In genomic region chr9:61325931-61326351, GRCm38 (mm10) we compare ENCODE assay signal across 11 mouse cellular contexts. TPM values are rescaled to one million over a fixed set of nuclear protein-coding genes. Genes with fewer than 3 reads are reported as not detected.
A peak's percentile ranks its signal among the peaks of the same experiment; 100 is the strongest.
DNase-seq lines count a peak whose midpoint lies in the region; TF ChIP-seq lines count a peak whose summit lies in the region.
"Had no signal": no experiment of that assay in that cellular context is flagged by ENCODE, and none has a peak within 500 bp of the region (broad histone marks: within the 10 kb centered on the region; RNA-seq: fewer than 3 reads in every experiment).

No protein-coding gene starts in this region.

- no peak overlapping the region for H3K4me3 ChIP-seq in gastrocnemius, adult 2 months
- H3K4me3 ChIP-seq: limb, embryonic 12.5 days; lung, embryonic 15.5 days had no signal

- intact Hi-C loops in gastrocnemius, adult 2 months (cut with DNase I) = no loop called here

- H3K27ac ChIP-seq in gastrocnemius, adult 2 months = no peak overlapping the region
- H3K27ac ChIP-seq: limb, embryonic 12.5 days; lung, embryonic 15.5 days had no signal

- no peak for TF ChIP-seq CTCF in gastrocnemius, adult 2 months (IDR thresholded peaks at IDR 0.05)

- peak; percentile 46 for DNase-seq in heart, postnatal 4 days
- no peak for DNase-seq in heart, adult 9 months (ENCODE audit: low spot score in 2 of 2)
- peak; percentile 36 for DNase-seq in ovary, postnatal 36 days (ENCODE audit: low spot score)
- no peak for DNase-seq in ovary, postnatal 14 days (ENCODE audit: low spot score)
- peak; percentile 73 for DNase-seq in adrenal gland, postnatal 25 days
- DNase-seq in retina, embryonic 14.5 days (ENCODE audit: low spot score) = peak; percentile 78
- no peak for DNase-seq in cerebellum, postnatal 14 days
- no peak for DNase-seq in gastrocnemius, adult 2 months
- DNase-seq: right cerebral cortex, postnatal 25 days had no signal

RNA-seq across cellular contexts. Expression of gene Tle3, which starts 46.2 kb away (rescaled TPM):
- total RNA-seq in heart, postnatal 4 days (2021) = 10 to 100 TPM; 23.2 to 27.9 TPM
- 137 and 157 TPM in 2 replicates for total RNA-seq in adrenal gland, postnatal 25 days (2021)
- total RNA-seq in gastrocnemius, adult 2 months (2021) = 10 to 100 TPM in 1 of 2 experiments, 1 to 10 TPM in 1; 4.7 to 12.9 TPM

Comparison
In these comparisons a context has a peak if more than half of its experiments do, and no peak if none do; other contexts are left out.
1. DNase-seq: peak in heart, postnatal 4 days (single experiment), ovary, postnatal 36 days (single experiment), adrenal gland, postnatal 25 days (single experiment) and retina, embryonic 14.5 days (single experiment); none in heart, adult 9 months (0 of 2), ovary, postnatal 14 days (single experiment), cerebellum, postnatal 14 days (0 of 2) and gastrocnemius, adult 2 months (single experiment).